Mouse (Mus musculus) splenic B cell, adult 2 months (primary cell): Measurements from ENCODE around the gene Scn4a.
"Not testable (repeated sequence)": the region's sequence is repeated elsewhere in the genome, so short reads cannot be mapped to it uniquely, and the experiment has no call there.

Source experiments
- DNase-seq: peaks from one replicate; pipeline ENCODE4 v3.0.0-alpha.2; 2011; ENCODE audit warnings: low read depth, low spot score
- H3K27me3 ChIP-seq: 2 replicates; pipeline ENCODE4 v1.6.1; 2012; ENCODE audit warnings: mild to moderate bottlenecking, low read length, moderate library complexity, mixed read lengths; ENCODE audit not compliant: control insufficient read depth, poor library complexity, insufficient read depth, severe bottlenecking
- H3K36me3 ChIP-seq: 2 replicates; pipeline ENCODE4 v1.6.1; 2012; ENCODE audit warnings: mild to moderate bottlenecking, low read length, moderate library complexity, mixed read lengths; ENCODE audit not compliant: control insufficient read depth, poor library complexity, insufficient read depth, severe bottlenecking

The Scn4a gene

DNA sequence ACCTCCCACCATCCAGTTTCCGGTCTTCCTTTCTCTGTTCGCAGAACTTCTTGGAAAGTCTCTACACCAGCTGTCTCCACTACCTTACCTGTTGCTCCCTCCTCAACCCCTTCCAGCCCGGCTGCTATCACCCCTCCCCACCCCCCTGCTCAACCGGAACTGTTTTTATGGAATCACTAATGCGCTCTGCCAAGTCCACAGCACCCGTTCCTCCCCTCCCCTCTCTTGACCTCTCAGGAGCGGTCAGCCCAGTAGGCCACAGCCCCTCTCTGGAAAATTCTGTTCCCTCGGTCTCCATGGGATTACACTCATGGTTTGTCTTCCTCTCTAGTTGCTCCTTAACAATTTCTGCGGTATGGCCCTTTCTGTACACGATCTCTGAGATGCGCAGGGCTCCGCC is at the start of gene Scn4a:
Gene Scn4a (minus strand): TSS at position 101 of the 400 bp plus-strand sequence.
- H3K36me3 ChIP-seq: no peaks in the 10 kb centered on the region
- DNase-seq: no peak

DNA sequence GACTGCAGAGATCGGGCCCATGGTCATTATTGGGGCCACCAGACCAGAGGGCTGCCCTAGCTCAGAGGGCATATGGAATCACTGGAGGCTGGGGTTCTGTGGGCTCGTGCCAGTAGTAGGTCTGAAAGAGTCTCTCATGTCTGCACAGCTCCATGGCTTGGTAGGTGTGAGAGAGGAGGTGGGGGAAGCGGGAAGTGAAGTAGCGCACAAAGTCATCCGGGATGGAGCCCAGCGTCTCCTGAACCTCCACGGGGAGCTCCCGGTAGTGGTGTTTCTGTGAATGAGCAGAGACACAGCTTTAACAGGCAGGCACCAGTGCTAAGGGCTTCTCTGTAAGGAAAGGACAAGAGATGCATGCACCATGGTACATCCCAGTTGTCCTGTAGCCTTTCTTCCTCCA is 45.4 kb upstream of the Scn4a start:
- Histone ChIP-seq H3K36me3 (peaks cover 4% of the 10 kb centered on the region; the same call in 1 of the 2 replicates), H3K27me3 (no peaks in the 10 kb centered on the region)
- DNase-seq: no peak

More for the DNA sequence above, at the start of gene Scn4a:
- no peaks in the 10 kb centered on the region for H3K27me3 ChIP-seq

DNA sequence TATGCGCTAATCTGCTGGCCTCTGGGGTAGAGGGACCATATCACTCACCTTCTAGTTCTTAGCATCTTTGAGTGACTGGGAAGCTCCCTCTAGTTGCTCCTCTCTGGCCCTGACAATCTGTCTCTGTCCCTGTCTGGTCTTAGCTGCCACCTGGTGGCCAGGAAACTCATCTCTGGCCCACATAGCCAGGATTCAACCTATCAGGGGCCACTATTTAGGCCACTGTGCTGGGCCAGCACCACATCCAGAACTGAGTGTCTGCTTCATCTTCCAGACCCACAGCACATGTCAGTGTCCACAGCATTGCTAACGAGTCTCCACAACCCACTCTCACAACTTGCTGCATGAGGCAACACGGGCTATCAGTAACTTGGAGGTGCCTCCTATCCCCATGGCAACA is 44.6 kb upstream of the Scn4a start:
- peak; percentile 61 for DNase-seq
- Histone ChIP-seq H3K27me3 (no peaks in the 10 kb centered on the region), H3K36me3 (no peaks in the 10 kb centered on the region)

DNA sequence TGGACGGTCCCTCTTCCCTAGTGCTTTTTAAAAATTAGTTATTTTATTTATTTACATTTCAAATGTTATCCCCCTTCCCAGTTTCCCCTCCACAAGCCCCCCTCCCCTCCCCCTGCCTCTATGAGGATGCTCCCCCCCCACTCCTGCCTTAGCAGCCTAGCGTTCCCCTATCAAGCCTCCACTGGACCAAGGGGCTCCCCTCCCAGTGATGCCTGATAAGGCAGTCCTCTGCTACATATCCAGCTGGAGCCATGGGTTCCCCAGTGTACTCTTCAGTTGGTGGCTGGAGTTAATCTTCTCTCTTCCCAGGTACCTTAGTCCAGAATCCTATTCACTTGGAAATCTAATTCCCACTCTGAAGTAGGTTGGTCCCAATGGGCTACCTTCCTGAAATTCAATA is 41.0 kb upstream of the Scn4a start:
- H3K27me3 ChIP-seq, H3K36me3 ChIP-seq, DNase-seq: not testable (repeated sequence)

DNA sequence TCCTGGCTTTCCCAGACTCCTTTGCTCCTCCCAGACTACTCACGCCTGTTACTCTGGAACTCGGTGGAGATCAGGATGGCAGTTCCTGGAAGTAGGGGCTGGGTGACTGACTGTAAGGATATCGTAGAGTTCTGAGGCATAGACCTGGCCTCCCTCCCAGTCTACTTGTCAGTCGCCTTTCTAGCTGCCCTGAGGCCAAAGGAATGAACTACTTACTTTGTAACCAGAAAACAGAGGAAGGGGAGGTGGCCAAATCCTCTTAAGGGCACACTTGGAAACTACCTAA is 40.2 kb upstream of the Scn4a start:
- Histone ChIP-seq H3K27me3 (no peaks in the 10 kb centered on the region), H3K36me3 (no peaks in the 10 kb centered on the region)
- DNase-seq: no peak

DNA sequence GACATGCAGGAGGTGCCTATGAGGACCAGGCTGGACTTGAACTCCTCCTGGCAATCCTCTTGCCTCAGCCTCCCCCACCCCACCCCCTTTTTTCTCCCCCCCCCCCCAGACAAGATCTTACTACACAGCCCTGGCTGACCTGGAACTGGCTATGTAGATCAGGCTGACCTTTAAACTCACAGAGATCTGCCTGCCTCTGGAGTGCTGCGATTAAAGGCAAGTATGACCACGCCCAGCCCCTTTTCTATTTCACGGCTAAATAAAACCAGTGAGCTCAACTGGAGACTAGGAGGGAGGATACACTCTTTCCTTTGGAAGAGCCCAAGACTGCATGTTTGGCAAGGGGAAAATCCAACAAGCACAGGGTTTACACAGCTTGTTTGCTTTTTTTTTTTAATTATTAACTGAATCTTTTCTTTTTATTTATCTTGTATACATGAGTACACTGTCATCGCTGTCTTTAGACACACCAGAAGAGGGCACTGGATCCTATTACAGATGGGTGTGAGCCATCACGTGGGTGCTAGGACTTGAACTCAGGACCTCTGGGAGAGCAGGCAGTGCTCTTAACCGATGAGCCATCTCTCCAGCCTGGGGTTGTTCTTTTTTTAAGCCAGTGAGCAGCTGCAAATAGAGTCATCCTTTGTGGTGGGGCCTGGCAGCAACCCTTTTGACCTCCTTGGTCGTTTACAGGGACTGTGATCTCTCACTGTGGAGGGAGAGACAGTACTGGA is 39.7 kb upstream of the Scn4a start:
- no peak for DNase-seq
- Histone ChIP-seq H3K36me3 (no peaks in the 10 kb centered on the region), H3K27me3 (no peaks in the 10 kb centered on the region)

DNA sequence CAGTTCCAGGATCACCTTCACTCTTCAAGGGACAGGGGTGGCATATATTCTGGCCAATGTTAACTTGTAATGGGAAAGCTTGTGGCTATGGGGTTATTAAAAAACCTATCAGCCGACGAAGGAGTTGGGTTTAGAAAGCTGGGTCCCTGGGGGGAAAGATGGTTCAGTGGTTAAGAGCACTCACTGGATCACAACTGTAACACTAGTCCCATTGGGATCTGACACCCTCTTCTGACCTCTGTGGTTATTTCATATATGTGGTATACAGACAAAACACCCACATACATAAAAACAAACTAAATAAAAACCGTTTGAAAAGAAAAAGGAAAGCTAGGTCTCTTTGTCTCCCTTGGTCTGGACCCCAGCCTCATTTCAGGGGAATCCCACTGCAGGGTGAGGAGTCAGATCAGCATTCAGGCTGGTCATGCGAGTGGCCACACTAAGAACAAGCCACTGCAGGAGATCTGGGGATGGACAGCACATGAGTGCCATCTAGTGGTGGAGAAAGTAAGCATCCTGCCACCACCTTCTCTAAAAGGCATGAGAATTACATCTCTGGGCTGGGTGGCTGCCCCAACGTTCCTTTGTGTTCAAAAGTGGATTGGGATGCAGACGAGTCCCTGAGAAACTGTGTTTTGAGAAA is 38.6 kb upstream of the Scn4a start:
- DNase-seq: peak; percentile 93
- Histone ChIP-seq H3K36me3 (no peaks in the 10 kb centered on the region), H3K27me3 (no peaks in the 10 kb centered on the region)

DNA sequence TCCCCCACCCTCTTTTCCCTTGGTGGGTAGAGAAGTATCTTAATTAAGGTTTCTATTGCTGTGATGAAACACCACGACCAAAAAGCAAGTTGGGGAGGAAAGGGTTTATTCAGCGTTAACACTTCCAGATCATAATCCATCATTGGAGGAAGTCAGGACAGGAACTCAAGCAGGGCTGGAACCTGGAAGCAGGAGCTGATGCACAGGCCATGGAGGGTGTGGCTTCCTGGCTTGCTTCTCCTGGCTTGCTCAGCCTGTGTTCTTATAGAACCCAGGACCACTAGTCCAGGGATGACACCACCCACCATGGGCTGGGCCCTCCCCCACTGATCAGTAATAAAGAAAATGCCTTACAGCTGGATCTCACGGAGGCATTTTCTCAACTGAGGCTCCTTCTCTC is 37.7 kb upstream of the Scn4a start:
- H3K36me3 ChIP-seq: no peaks in the 10 kb centered on the region
- H3K27me3 ChIP-seq: no peaks in the 10 kb centered on the region
- DNase-seq: no peak

DNA sequence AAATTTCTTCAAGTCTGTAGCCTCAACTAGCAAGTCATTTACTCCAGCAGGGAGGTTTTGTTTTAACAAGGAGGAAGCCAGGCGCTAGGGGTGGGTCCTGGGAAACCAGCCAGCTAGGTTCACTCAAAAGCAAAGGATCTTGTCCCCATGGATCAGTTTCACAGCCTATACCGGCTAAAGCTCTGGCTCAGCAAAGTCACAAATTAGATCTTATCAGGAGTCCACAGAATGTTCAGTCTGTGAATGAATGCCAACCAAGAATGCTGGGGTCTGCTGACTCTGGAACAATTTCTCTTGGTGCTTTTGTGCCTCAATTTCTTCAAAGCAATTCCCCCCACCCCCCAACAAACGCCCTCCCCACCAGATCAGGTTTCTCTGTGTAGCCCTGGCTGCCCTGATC is 36.5 kb upstream of the Scn4a start:
- DNase-seq: no peak
- no peaks in the 10 kb centered on the region for H3K27me3 ChIP-seq

DNA sequence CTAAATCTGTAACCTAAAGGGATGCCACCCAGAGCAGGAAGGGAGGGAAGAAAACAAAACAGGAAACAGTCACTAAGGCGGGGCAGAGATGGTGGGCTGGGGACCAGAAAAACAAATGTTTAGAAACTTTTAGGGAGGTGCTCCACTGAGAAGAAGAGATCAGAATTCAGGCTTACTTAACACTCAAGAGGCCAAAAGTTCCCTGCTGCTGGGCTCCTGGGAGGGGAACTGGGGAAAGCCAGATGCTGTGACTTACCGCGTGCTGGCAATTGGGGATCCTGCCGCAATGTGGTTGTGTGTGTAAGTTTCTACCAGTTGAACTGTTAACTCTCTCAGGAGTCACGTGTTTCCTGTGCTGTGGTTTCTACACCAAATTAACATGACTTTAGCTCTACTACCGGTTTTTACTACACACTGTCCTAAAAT is 34.7 kb upstream of the Scn4a start, which contains the start of gene Icam2:
Gene Icam2 (minus strand): TSS at position 285 of the 426 bp plus-strand sequence.
- Histone ChIP-seq H3K27me3 (no peaks in the 10 kb centered on the region), H3K36me3 (no peaks in the 10 kb centered on the region; the same call in 1 of the 2 replicates)
- DNase-seq: peak; percentile 88

More for the DNA sequence above, 36.5 kb upstream of the Scn4a start:
- no peaks in the 10 kb centered on the region for H3K36me3 ChIP-seq

DNA sequence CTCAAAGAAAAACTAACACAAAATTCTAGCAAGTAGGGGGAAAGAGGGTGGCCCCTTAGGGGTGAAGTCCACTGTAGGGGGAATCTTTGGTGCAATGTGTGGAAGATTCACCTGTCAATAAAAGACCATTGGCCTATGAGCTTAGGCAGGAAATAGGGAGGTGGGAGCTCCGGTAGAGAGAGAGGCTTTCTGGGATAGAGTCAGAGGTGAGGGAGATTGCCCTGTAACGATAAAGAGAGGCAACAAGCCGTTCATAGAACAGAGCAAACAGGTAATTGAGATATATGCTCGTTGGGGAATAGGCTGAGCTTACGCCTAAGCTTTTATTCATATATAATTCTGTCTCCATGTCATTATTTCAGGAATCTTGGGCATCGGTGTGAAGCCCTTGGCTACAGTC is 33.9 kb upstream of the Scn4a start:
- peak; percentile 60 for DNase-seq
- no peaks in the 10 kb centered on the region for H3K27me3 ChIP-seq
- no peaks in the 10 kb centered on the region; the same call in none of the 2 replicates for H3K36me3 ChIP-seq

DNA sequence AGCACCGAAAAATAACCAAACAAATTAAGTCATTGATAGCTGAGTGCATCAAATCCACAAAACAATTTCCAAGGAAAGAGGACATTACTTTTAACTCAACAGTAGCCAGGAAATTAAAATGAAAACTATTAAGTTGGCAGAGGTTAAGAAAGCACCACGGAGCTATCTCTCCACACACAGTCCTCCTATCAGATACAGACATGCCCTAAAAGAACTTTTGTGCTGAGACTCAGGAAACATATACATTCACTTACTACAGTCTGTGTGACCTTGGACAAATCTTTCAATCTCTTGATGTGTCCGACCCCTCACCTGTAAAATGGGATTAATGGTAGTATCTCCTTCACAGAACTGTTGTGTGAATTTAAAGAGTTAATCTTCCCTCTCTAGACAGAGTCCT is 33.3 kb upstream of the Scn4a start:
- DNase-seq: no peak
- H3K27me3 ChIP-seq: no peaks in the 10 kb centered on the region

DNA sequence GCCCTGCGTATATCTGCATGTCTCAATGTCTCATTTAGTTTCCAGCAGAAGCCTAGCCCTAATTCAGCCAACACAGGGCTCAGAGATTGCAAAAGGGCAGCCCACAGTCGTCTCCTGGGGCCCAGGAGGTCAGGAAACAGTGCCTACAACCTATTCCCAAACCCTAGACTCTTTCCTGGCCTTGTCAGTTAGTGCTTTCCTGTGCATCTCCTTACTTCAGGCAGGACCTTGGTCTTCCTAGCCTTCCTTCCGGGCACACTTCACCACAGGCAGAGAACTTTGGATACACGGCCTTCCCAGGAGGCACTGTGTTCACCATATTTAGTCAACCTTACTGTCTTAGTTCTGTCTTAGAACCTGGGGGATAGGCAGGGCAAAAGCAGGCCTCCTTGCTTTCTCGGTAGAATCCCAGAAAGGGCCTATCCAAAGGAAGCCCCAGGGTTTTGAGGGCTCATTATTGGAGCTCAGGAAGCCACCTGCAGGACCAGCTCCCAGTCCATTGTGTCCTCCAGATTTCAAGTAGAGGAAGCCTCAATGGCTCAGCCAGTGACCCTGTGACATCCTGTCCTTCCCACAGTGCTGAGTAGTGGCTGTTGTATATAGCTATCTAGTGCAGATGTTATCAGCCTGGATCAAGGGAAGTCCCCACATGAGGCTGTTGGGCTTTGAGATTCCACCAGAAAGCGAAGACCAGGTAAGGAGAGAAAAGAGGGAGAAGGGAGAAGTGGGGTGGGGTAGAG is 30.1 kb upstream of the Scn4a start:
- no peak for DNase-seq
- Histone ChIP-seq H3K36me3 (peaks cover 19% of the 10 kb centered on the region), H3K27me3 (no peaks in the 10 kb centered on the region)

More for the DNA sequence above, 33.3 kb upstream of the Scn4a start:
- no peaks in the 10 kb centered on the region; the same call in none of the 2 replicates for H3K36me3 ChIP-seq

DNA sequence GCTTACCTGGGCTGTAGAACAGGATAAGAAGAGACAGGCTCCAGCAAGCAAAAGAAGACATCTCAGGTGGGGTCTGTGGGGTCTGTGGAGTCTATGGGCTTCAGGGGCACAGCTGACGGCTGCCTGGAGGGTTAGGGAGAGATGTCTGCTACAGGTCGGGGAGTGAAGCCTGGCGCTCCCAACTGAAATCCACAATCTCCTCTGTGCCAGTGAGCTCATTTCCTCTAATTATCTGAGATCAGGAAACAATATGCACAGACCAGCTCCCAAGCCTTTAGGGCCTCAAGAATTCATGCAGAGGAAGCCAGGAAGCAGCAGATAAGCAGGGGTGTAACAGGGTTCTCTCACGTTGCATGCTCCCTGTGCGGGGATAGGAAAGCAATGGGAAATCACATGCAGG is 29.3 kb upstream of the Scn4a start:
- H3K36me3 ChIP-seq: peaks cover 25% of the 10 kb centered on the region
- H3K27me3 ChIP-seq: no peaks in the 10 kb centered on the region
- no peak for DNase-seq

DNA sequence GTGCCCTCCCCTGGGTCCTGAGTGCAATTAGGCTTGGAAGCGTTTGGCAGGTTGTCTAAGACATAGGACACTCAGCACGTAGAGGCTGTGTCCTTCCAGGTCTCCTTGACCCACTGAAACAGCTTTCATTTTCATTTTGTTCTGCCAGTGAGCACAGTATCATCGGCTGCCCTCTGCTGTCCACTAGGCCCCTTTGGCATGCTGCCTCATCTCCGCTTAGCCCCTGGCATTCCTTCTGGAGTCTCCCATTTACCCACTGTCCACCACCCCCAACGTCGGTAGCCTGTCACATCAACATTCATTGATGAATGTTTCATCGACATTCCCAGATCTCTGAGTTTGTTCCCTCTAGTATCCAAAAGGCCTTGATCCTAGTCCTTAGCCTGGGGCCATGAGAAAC is 28.8 kb upstream of the Scn4a start:
- Histone ChIP-seq H3K27me3 (no peaks in the 10 kb centered on the region), H3K36me3 (peaks cover 30% of the 10 kb centered on the region)
- no peak for DNase-seq
